Mouse (Mus musculus) layer of hippocampus, adult 8-10 months (tissue): ENCODE measurements around the gene Eras. TPM values are rescaled to one million over a fixed set of nuclear protein-coding genes. Genes with fewer than 3 reads are reported as not detected.
"Not testable (repeated sequence)": the region's sequence is repeated elsewhere in the genome, so short reads cannot be mapped to it uniquely, and the experiment has no call there.

Source experiments
- DNase-seq, 2 experiments: peaks; one replicate each; pipeline ENCODE4 v3.0.0; 2022; ENCODE audit warnings: low spot score in 2 of 2
- total RNA-seq, 4 experiments: library from RNA; stranded (reverse); gene quantifications; 2 replicates each; pipeline ENCODE4 v1.2.4; 2022

Gene Eras
- total RNA-seq, 4 experiments from 2014 or later: not detected

GRCm38 (mm10) chrX:7915669-7916068, 12.7 kb downstream of the Eras start:
- not testable (repeated sequence) for DNase-seq

GRCm38 (mm10) chrX:7910473-7910872, 17.9 kb downstream of the Eras start:
- DNase-seq: no peak

- DNase-seq: not testable (repeated sequence)
Observed at GRCm38 (mm10) chrX:7909242-7909641, 19.2 kb downstream of the Eras start, which contains the start of gene Gm10490. TSS of gene Gm10490 (plus strand) at chrX:7909542.

- no peak for DNase-seq
Observed at GRCm38 (mm10) chrX:7907735-7908134, 20.7 kb downstream of the Eras start, which contains the start of gene Gm10491. TSS of gene Gm10491 (minus strand) at chrX:7907835.

- no peak for DNase-seq
Observed at GRCm38 (mm10) chrX:7904441-7904840, 24.0 kb downstream of the Eras start.

GRCm38 (mm10) chrX:7898880-7899874, 29.2 kb downstream of the Eras start, which contains the start of the genes Pqbp1 and Timm17b:
TSS of gene Pqbp1 (minus strand) at chrX:7899269.
TSS of gene Timm17b (plus strand) at chrX:7899357.
- peak; percentile 86 to 91 for DNase-seq

- DNase-seq: no peak
Observed at GRCm38 (mm10) chrX:7898211-7898610, 30.2 kb downstream of the Eras start.

GRCm38 (mm10) chrX:7883841-7884567, 44.4 kb downstream of the Eras start, which contains the start of gene Slc35a2:
TSS of gene Slc35a2 (plus strand) at chrX:7884028.
- peak; percentile 72 to 87 for DNase-seq

- DNase-seq: peak; percentile 48 to 73
Observed at GRCm38 (mm10) chrX:7879819-7880218, 48.6 kb downstream of the Eras start.

GRCm38 (mm10) chrX:7878495-7878894, 49.9 kb downstream of the Eras start:
- peak in 1 of 2 experiments; percentile 20 for DNase-seq

- DNase-seq: peak; percentile 77 to 81
Observed at GRCm38 (mm10) chrX:7878007-7878419, 50.4 kb downstream of the Eras start, which contains the start of gene Pim2. TSS of gene Pim2 (plus strand) at chrX:7878262.

Other genes starting within 250 kb of the Eras start
- under 1 TPM; 0.23 to 0.36 (median 0.30) TPM for gene Magix, start 247.4 kb downstream of the Eras start, total RNA-seq
- 10 to 100 TPM; 33.2 to 39.4 (median 35.8) TPM for gene Gpkow, start 231.5 kb downstream of the Eras start, total RNA-seq
- gene Wdr45, start 214.3 kb downstream of the Eras start, total RNA-seq: 10 to 100 TPM; 55.6 to 68.4 (median 62.7) TPM
- gene Gm45208, start 206.4 kb downstream of the Eras start, total RNA-seq: not detected
- gene Praf2, start 200.2 kb downstream of the Eras start, total RNA-seq: 100 to 1,000 TPM in 2 of 4 experiments, 10 to 100 TPM in 2; 90.4 to 101 (median 96.8) TPM
- gene Ccdc120, start 177.7 kb downstream of the Eras start, total RNA-seq: 10 to 100 TPM; 12.4 to 21.4 (median 17.2) TPM
- 10 to 100 TPM; 31.8 to 34.9 (median 32.7) TPM for gene Tfe3, start 166.0 kb downstream of the Eras start, total RNA-seq
- 100 to 1,000 TPM in 3 of 4 experiments, 10 to 100 TPM in 1; 97.8 to 120 (median 109) TPM for gene Gripap1, start 138.8 kb downstream of the Eras start, total RNA-seq
- gene Kcnd1, start 106.3 kb downstream of the Eras start, total RNA-seq: 10 to 100 TPM in 2 of 4 experiments, 1 to 10 TPM in 2; 8.8 to 11.8 (median 10.1) TPM
- 10 to 100 TPM; 72.4 to 77.1 (median 75.7) TPM for gene Otud5, start 87.2 kb downstream of the Eras start, total RNA-seq
- 10 to 100 TPM; 41.3 to 61.5 (median 50.7) TPM for gene Pim2, start 50.3 kb downstream of the Eras start, total RNA-seq
- 10 to 100 TPM; 39.3 to 50.9 (median 41.9) TPM for gene Slc35a2, start 44.6 kb downstream of the Eras start, total RNA-seq
- 10 to 100 TPM; 65.0 to 82.0 (median 75.3) TPM for gene Pqbp1, start 29.3 kb downstream of the Eras start, total RNA-seq
- 10 to 100 TPM; 19.6 to 33.3 (median 25.4) TPM for gene Timm17b, start 29.2 kb downstream of the Eras start, total RNA-seq
- gene Gm10491, start 20.8 kb downstream of the Eras start, total RNA-seq: not detected
- not detected for gene Gm10490, start 19.1 kb downstream of the Eras start, total RNA-seq
- gene Pcsk1n, start 8.8 kb downstream of the Eras start, total RNA-seq: 100 to 1,000 TPM; 321 to 373 (median 344) TPM
- gene Hdac6, start 19.3 kb upstream of the Eras start, total RNA-seq: 10 to 100 TPM; 45.6 to 50.1 (median 47.6) TPM
- not detected for gene Gata1, start 49.5 kb upstream of the Eras start, total RNA-seq
- not detected for gene Glod5, start 89.9 kb upstream of the Eras start, total RNA-seq
- 10 to 100 TPM; 18.1 to 28.6 (median 23.6) TPM for gene Suv39h1, start 146.2 kb upstream of the Eras start, total RNA-seq
- gene Was, start 161.9 kb upstream of the Eras start, total RNA-seq: 1 to 10 TPM in 3 of 4 experiments, under 1 TPM in 1; 0.83 to 4.5 (median 2.4) TPM
- gene Wdr13, start 204.3 kb upstream of the Eras start, total RNA-seq: 100 to 1,000 TPM; 188 to 218 (median 204) TPM
- 100 to 1,000 TPM; 111 to 215 (median 130) TPM for gene Rbm3, start 217.3 kb upstream of the Eras start, total RNA-seq
- gene Tbc1d25, start 247.6 kb upstream of the Eras start, total RNA-seq: 10 to 100 TPM; 12.4 to 13.5 (median 12.6) TPM